Mouse (Mus musculus) erythroblast, embryonic 14.5 days (primary cell): ENCODE results near the gene Gng8.

Source experiments
- GATA1 ChIP-seq: IDR thresholded peaks from 2 replicates; pipeline ENCODE4 v1.6.1; 2012; ENCODE audit warnings: low read length, inconsistent platforms, mixed read lengths
- TAL1 ChIP-seq: IDR thresholded peaks from 3 replicates; pipeline ENCODE4 v1.6.1; 2012; ENCODE audit warnings: low read length, inconsistent platforms, mixed read lengths

GRCm38 (mm10) chr7:16904120-16904675 is 12.6 kb downstream of the Gng8 start:
- TF ChIP-seq GATA1 (no peak), TAL1 (no peak)
